Mouse (Mus musculus): ENCODE measurements at regions not wholly inside any gene's neighbourhood (a gene's known extent, or its start where the extent isn't known, plus 50 kb on each side); places are given as distances from the start of the nearest gene placed in this dataset.

DNA sequence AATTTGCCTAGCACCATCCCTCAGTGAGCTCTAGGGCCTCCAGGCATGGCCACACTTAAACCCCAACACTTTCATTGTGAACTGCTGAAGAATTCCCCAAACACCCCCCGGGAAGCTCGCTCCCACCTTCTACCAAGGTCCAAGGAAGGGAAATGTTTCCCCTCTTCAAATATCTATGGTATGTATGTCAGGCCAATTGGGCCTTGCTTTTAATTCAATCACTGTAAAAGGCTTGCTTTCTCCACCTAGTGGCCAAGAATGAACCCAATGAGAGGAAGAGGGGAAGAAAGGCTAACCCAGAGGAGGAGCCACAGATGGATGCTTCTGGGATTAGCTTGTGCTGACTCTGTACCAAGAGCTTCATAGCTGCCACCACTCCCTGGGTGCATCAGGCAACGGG, 336.3 kb upstream of the Tgfbr2 start:
- DNase-seq: no peak

DNA sequence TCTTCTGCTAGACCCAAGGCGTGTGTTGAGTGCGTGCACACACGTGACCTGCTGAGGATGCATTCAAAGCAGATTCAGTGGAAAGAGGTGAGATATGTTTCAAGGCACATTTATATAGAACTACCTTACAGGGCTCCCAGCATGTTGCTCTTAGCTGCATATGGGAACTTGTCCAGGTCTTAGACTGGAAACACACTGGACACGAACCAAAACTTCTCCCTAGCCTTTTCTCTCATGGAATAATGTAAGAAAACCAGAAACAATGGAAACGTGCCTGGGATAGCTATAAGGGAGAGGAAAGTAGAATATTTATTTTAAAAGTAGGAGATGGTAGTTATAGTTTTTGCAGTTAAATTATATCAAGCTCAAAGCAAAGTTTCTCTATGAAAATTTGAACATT, 332.6 kb upstream of the Tgfbr2 start:
- DNase-seq: no peak

DNA sequence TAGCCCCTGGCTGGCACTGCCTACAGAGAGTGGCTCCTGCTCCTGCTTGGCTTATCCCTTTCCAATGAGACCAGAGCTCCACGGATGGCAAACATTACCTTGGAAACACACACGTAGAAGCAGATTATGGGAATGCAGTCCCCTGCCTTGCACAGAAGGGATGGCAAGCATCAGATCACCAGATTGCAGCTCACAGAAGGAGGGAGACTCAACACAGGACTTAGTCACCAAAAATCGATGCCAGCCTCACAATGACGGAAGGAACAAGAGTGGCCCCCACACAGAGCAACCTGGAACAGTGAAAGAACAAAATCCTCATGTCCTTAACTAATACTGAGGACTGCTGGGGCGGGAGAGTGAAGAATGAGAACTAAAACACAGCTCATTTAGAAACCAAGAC, 327.7 kb upstream of the Tgfbr2 start:
- no peak for DNase-seq

DNA sequence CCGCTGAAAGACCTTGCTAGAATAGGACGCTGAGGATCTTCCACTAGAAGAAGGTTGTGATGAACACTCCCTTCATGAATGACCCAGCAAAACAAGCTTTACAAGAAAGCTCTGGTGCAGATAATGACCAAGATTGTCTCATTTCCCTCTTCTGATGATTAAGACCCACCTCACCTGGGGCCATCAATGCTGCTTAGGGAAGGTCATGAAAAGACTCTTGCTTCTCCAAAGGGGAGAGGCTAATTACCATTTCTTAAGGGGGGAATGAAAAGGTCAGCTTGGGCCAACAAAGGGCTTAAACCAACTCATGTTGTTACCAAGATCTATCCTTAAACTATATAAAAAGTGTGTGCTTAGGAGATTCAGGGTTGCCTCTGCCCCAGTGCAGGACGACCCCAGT, 325.8 kb upstream of the Tgfbr2 start:
- no peak for DNase-seq

DNA sequence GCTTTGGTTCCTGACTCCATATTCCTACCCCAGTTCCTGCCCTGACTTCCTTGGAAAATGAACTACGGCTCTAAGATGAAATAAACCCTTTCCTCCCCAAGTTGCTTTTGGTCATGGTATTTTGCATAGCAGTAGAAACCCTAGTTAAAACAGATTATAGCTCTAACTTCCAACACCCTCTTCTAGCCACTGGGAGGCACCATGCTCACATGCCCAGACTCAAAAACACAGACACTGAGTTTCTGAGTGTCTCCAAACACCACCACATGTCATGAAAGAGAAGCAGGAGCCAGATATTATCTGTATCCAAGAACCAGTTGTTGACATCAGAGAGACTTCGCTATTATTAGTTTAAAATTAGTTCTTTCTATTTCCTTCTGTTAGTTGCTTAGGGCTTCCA, 316.1 kb upstream of the Tgfbr2 start:
- DNase-seq: no peak

DNA sequence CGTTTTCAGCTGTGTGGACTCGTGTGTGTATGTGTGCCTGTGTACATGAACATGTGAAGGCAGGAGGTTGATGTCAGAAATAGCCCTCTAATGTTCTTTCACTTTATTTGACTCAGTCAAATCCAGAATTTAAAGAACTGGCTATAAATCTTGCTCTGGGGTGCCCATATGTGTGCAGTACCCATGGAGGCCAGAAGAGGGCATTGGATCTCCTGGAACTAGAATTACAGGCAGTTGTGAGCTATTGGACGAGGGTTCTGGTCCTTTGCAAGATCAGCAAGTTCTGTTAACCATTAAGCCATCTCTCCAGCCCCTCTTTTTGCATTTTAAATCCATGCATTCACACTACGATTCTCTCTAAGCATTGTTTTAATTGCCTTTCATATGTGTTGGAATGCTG, 314.6 kb upstream of the Tgfbr2 start:
- DNase-seq: peak in 1 of 2 experiments; percentile 7

GRCm38 (mm10) chr9:116489273-116489672, 314.1 kb upstream of the Tgfbr2 start:
- no peak for DNase-seq

- no peak for DNase-seq
Measured at GRCm38 (mm10) chr9:116477309-116477708, 302.1 kb upstream of the Tgfbr2 start.

DNA sequence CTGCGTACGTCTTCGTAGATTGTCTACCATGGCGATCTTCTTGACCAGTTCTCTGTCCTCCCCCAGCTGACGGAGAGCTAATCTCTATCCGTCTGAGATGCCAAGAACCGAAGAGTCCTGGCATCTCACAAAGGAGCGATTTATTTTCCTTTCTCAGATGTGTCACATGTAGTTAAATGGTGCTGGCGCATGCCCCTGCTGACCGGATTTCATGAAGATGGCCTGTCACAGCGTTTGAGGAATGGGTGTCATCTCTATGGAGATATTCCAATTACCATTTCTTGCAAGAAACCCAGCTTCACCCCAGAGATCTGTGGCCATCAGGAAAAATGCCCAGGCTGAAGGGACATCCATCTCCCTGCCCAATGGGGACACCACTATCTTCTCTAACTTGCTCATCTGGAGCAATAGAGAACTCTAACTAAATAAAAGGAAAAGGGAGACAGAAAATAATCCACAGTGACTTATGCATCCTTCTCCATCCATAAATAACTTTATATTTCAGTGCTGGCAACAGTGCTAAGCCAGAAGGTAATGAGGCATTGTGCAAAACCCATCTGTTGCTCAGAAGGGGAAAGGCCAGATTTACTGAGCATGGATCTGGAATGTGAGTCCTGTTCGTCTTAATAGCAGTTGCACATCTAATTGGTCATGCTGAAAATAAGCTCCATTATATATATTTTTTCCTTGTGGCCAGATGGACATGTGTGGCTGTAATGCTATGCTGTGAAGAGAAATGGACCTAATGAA, 300.2 kb upstream of the Tgfbr2 start:
- no peak for DNase-seq

DNA sequence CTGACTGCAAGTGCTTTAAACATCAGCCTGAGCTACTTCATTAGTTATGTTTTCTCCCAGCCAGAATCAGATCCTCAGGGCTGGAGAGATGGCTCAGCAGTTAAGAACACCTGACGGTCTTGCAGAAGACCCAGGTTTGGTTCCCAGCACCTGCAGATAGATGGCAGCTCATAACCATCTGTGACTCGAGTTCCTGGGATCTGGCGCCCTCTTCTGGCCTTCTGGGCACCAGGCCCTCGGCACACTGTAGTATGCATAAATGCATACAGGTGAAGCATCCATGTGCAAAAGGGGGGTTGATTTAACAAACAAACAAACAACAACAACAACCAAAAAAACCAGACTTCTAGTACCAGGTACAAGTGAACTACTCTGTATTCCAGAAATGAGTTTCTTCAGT, 297.7 kb upstream of the Tgfbr2 start:
- DNase-seq: no peak

- no peak for DNase-seq
Measured at GRCm38 (mm10) chr9:116468569-116469250, 293.6 kb upstream of the Tgfbr2 start.

DNA sequence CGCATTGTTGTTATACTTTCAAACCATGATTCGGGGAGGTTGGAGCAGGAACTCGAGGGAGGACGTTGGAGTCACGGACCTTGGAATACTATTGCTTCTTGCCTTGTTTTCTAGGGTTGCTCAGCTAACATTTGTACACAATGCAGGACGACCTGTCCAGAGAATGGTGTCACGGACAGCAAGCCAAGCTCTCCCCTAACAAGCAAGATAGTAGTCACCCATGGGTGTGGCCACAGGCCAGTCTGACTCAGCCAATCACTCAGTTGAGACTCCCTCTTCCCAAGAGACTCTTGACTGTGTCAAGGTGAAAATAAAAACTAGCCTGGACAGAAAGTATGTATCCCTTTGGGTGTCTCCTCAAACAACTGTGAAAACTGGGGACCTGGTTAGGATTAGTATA, 291.2 kb upstream of the Tgfbr2 start:
- DNase-seq: no peak

DNA sequence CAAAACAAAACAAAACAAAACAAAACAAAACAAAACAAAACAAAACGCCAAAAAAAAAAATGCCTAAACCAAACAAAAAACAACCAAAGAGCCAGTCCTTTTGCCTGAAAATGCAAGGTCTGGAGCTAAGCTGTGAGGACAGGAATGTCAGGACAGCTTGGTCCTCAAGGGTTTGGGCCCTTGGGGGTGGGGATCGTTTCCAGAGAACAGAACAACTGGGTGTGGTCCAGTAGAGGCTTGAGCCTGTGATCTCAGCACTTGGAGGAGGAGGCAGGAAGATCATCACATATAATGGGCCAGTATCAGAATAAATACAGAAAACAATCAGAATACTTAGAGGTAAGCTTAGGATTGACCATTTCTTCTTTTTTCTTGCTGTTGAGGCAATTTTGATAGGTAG, 289.5 kb upstream of the Tgfbr2 start:
- DNase-seq: no peak

DNA sequence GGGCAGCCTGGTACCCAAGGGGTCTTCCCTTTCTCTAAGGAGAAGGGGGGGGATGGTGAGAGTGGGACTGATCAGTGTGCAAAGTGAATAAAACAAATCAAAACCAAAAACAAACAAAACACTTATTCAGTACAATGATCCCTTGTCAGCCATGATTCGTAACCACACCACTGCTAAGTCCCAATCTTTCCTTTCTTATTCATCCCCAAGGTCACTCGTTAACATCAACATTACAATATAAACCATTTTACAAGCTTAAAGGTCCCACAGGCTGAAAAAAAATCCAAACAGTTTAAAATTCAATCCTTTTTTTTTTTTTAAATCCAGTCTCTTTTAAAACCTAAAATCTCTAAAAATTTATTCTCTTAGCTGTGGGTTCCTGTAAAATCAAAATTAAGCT, 287.1 kb upstream of the Tgfbr2 start:
- no peak for DNase-seq

- DNase-seq: no peak
Measured at GRCm38 (mm10) chr9:116460022-116460421, 284.9 kb upstream of the Tgfbr2 start.

DNA sequence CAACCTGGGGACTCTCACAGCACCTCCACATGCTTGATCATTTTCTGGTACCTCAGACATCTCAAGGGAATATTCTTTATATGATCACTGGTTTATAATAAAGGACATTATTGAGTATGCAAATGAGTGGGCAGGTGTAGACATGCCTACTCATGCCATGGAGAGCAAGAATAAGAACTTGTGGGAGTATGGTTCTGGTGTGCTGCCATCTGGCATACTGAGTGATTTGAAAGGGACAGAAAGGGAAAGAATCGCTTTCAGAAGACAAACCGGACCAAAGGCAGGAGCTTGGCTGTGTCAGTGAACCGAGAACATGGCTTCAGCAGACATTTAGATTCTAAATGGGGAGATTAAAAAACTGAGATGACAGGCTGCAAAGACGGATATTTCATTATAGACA, 276.9 kb upstream of the Tgfbr2 start:
- DNase-seq: no peak

DNA sequence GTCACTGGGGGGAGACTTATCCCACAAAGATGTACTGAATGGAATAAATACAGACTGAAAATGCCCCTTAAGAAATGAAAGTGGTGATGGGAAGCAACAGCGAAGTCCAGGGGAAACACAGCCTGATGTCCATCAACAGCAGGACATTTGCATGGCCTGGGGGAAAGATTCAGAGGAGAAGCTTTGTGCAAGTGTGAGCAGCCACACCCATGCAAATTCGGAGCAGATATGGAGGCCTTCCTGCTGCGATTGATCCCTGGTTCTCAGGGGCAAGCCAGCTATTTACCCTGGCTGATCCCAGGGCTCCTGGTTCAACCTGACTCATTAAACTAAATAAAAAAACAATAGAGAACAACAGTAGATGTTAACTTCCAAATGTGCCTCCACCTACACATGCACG, 275.7 kb upstream of the Tgfbr2 start:
- DNase-seq: no peak

- DNase-seq: peak in 1 of 2 experiments; percentile 24
Measured at GRCm38 (mm10) chr9:116447734-116448133, 272.6 kb upstream of the Tgfbr2 start.

DNA sequence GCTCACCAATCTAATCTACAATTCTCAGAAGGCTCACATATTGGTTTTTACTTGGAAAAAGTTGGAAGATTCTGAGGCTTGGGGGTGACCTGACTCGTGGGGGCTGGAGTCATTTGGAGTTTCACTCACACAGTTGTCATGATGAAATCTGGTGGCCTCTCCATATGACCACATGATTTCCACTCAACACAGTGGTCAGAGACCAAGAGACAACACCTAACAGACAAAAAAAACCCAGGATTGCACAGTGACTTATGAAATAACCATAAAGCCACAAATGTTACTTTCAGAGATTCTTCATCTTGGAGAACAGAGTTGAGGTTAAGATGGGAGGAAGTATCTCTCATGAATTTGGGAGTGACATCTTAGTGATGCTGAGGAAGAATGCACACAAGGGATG, 263.4 kb upstream of the Tgfbr2 start:
- no peak for DNase-seq

GRCm38 (mm10) chr9:116434414-116434813, 259.3 kb upstream of the Tgfbr2 start:
- no peak for DNase-seq

- no peak for DNase-seq
Measured at GRCm38 (mm10) chr9:116429061-116429460, 253.9 kb upstream of the Tgfbr2 start.

GRCm38 (mm10) chr9:116428475-116428874, 253.3 kb upstream of the Tgfbr2 start:
- no peak for DNase-seq

GRCm38 (mm10) chr9:116427278-116427677, 252.1 kb upstream of the Tgfbr2 start:
- DNase-seq: no peak

DNA sequence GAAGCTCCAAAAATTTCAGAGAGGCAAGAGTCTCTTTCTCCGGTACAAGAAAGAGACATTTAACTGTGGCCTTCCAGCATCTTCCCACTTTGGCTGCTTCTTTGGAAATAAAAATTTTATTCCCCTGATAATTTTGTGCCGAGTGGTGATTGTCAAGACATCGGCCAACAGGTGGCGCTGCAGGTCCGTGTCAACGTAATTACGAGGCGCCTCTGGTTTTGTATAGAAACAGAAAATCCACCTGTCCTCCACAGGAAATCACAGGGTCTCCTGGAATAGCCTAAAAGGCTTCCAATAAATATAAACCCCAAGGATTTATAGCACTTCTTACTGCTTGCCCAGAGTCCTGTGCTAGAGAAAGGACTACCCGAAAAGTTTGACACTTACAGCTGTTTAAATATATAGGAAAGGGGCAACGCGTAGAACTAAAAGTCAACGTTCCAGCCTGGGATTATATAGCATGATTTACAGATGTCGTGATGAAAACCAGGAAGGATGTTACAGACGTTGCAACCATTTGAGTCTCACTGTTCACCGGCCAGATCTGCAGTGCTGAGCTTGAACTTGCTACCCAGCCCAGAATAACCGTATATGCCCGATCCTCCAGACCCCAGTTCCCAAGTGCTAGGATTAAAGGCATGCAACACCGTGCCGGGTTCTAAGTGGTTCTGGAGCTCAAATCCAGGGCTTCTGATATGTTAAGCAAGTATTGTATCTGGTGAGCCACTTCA, 251.3 kb upstream of the Tgfbr2 start:
- peak; percentile 8 to 69 for DNase-seq
